Mouse (Mus musculus): ENCODE measurements at regions not wholly inside any gene's neighbourhood (a gene's known extent, or its start where the extent isn't known, plus 50 kb on each side); places are given as distances from the start of the nearest gene placed in this dataset.

- no peak for ATAC-seq (ENCODE audit: insufficient read depth, low read depth)
- no peak overlapping the region for H3K4me3 ChIP-seq (ENCODE audit: low read depth, low read length)
- WGBS: 79% methylated on average over 4 of the region's 4 CpGs
Measured at GRCm38 (mm10) chr10:56495352-56495751, 118.2 kb downstream of the Gja1 start.

GRCm38 (mm10) chr10:56519041-56519440 lies 141.9 kb downstream of the Gja1 start:
- H3K9me3 ChIP-seq (replicated peaks; ENCODE audit: control insufficient read depth, low read length): no peaks in the 10 kb centered on the region
- H3K4me2 ChIP-seq (ENCODE audit: low read depth, low read length): no peak overlapping the region
- no peaks in the 10 kb centered on the region for H3K36me3 ChIP-seq (replicated peaks; ENCODE audit: control insufficient read depth, insufficient read depth, low read length)
- H3K27ac ChIP-seq (ENCODE audit: low read depth): no peak overlapping the region
- no peak for DNase-seq (ENCODE audit: low spot score)
- H3K4me1 ChIP-seq (ENCODE audit: control insufficient read depth, insufficient read depth): no peaks in the 10 kb centered on the region
- WGBS: 73% methylated on average over 1 of the region's 1 CpGs
- TF ChIP-seq CTCF (IDR thresholded peaks at IDR 0.05; ENCODE audit: low read depth): no peak
- no peak for TF ChIP-seq EP300 (IDR thresholded peaks at IDR 0.05; ENCODE audit: low read depth)
- no peak overlapping the region for H3K9ac ChIP-seq (replicated peaks; ENCODE audit: low read depth, low read length)
- no peak overlapping the region for H3K4me3 ChIP-seq (ENCODE audit: low read depth, low read length)
- no peak for ATAC-seq (ENCODE audit: insufficient read depth, low read depth)
- H3K27me3 ChIP-seq (ENCODE audit: control insufficient read depth, insufficient read depth, low read length): no peaks in the 10 kb centered on the region

More at GRCm38 (mm10) chr10:56495352-56495751, 118.2 kb downstream of the Gja1 start:
- Histone ChIP-seq H3K36me3 (replicated peaks; ENCODE audit: control insufficient read depth, insufficient read depth, low read length) (no peaks in the 10 kb centered on the region), H3K27ac (ENCODE audit: low read depth) (no peak overlapping the region), H3K4me1 (ENCODE audit: control insufficient read depth, insufficient read depth) (no peaks in the 10 kb centered on the region), H3K27me3 (ENCODE audit: control insufficient read depth, insufficient read depth, low read length) (no peaks in the 10 kb centered on the region), H3K9me3 (replicated peaks; ENCODE audit: control insufficient read depth, low read length) (no peaks in the 10 kb centered on the region), H3K9ac (replicated peaks; ENCODE audit: low read depth, low read length) (no peak overlapping the region), H3K4me2 (ENCODE audit: low read depth, low read length) (no peak overlapping the region)
- DNase-seq (ENCODE audit: low spot score): no peak
- TF ChIP-seq EP300 (IDR thresholded peaks at IDR 0.05; ENCODE audit: low read depth) (no peak), CTCF (IDR thresholded peaks at IDR 0.05; ENCODE audit: low read depth) (no peak)

GRCm38 (mm10) chr10:56525791-56526190 lies 148.7 kb downstream of the Gja1 start:
- Histone ChIP-seq H3K27me3 (ENCODE audit: control insufficient read depth, insufficient read depth, low read length) (no peaks in the 10 kb centered on the region), H3K27ac (ENCODE audit: low read depth) (no peak overlapping the region), H3K9me3 (replicated peaks; ENCODE audit: control insufficient read depth, low read length) (0 out of 2 replicates have a peak, but pooled peaks cover 3% of the 10 kb centered on the region), H3K4me3 (ENCODE audit: low read depth, low read length) (no peak overlapping the region), H3K4me2 (ENCODE audit: low read depth, low read length) (no peak overlapping the region), H3K36me3 (replicated peaks; ENCODE audit: control insufficient read depth, insufficient read depth, low read length) (no peaks in the 10 kb centered on the region), H3K9ac (replicated peaks; ENCODE audit: low read depth, low read length) (no peak overlapping the region), H3K4me1 (ENCODE audit: control insufficient read depth, insufficient read depth) (no peaks in the 10 kb centered on the region)
- no peak for DNase-seq (ENCODE audit: low spot score)
- WGBS: 78% methylated on average over 2 of the region's 2 CpGs
- no peak for ATAC-seq (ENCODE audit: insufficient read depth, low read depth)
- TF ChIP-seq EP300 (IDR thresholded peaks at IDR 0.05; ENCODE audit: low read depth) (no peak), CTCF (IDR thresholded peaks at IDR 0.05; ENCODE audit: low read depth) (no peak)

- no peak overlapping the region for H3K9ac ChIP-seq (replicated peaks; ENCODE audit: low read depth, low read length)
- H3K27ac ChIP-seq (ENCODE audit: low read depth): no peak overlapping the region
- ATAC-seq (ENCODE audit: insufficient read depth, low read depth) (no peak), DNase-seq (ENCODE audit: low spot score) (no peak)
- 42% methylated on average over 4 of the region's 4 CpGs for WGBS
- H3K4me2 ChIP-seq (ENCODE audit: low read depth, low read length): no peak overlapping the region
- H3K9me3 ChIP-seq (replicated peaks; ENCODE audit: control insufficient read depth, low read length): no peaks in the 10 kb centered on the region
- no peak overlapping the region for H3K4me3 ChIP-seq (ENCODE audit: low read depth, low read length)
- no peaks in the 10 kb centered on the region for H3K27me3 ChIP-seq (ENCODE audit: control insufficient read depth, insufficient read depth, low read length)
- no peaks in the 10 kb centered on the region; the same call in 1 of the 2 replicates for H3K4me1 ChIP-seq (ENCODE audit: control insufficient read depth, insufficient read depth)
- H3K36me3 ChIP-seq (replicated peaks; ENCODE audit: control insufficient read depth, insufficient read depth, low read length): no peaks in the 10 kb centered on the region
- TF ChIP-seq EP300 (IDR thresholded peaks at IDR 0.05; ENCODE audit: low read depth): no peak
Measured at GRCm38 (mm10) chr10:56537091-56537490, 160.0 kb downstream of the Gja1 start.

GRCm38 (mm10) chr10:56539827-56540511 lies 162.8 kb downstream of the Gja1 start:
- ATAC-seq (ENCODE audit: insufficient read depth, low read depth) (no peak), DNase-seq (ENCODE audit: low spot score) (no peak)
- Histone ChIP-seq H3K9me3 (replicated peaks; ENCODE audit: control insufficient read depth, low read length) (no peaks in the 10 kb centered on the region), H3K27me3 (ENCODE audit: control insufficient read depth, insufficient read depth, low read length) (no peaks in the 10 kb centered on the region), H3K27ac (ENCODE audit: low read depth) (no peak overlapping the region), H3K4me3 (ENCODE audit: low read depth, low read length) (no peak overlapping the region), H3K4me1 (ENCODE audit: control insufficient read depth, insufficient read depth) (no peaks in the 10 kb centered on the region; the same call in 1 of the 2 replicates), H3K4me2 (ENCODE audit: low read depth, low read length) (no peak overlapping the region), H3K9ac (replicated peaks; ENCODE audit: low read depth, low read length) (no peak overlapping the region), H3K36me3 (replicated peaks; ENCODE audit: control insufficient read depth, insufficient read depth, low read length) (no peaks in the 10 kb centered on the region)
- TF ChIP-seq EP300 (IDR thresholded peaks at IDR 0.05; ENCODE audit: low read depth) (no peak), CTCF (IDR thresholded peaks at IDR 0.05; ENCODE audit: low read depth) (no peak)
- WGBS: 86% methylated on average over 5 of the region's 5 CpGs

GRCm38 (mm10) chr10:56542106-56542505 lies 165.0 kb downstream of the Gja1 start:
- H3K4me2 ChIP-seq (ENCODE audit: low read depth, low read length): no peak overlapping the region
- TF ChIP-seq EP300 (IDR thresholded peaks at IDR 0.05; ENCODE audit: low read depth): no peak
- no peak for TF ChIP-seq CTCF (IDR thresholded peaks at IDR 0.05; ENCODE audit: low read depth)
- H3K27me3 ChIP-seq (ENCODE audit: control insufficient read depth, insufficient read depth, low read length): no peaks in the 10 kb centered on the region
- no peaks in the 10 kb centered on the region for H3K36me3 ChIP-seq (replicated peaks; ENCODE audit: control insufficient read depth, insufficient read depth, low read length)
- H3K9me3 ChIP-seq (replicated peaks; ENCODE audit: control insufficient read depth, low read length): no peaks in the 10 kb centered on the region
- H3K4me3 ChIP-seq (ENCODE audit: low read depth, low read length): no peak overlapping the region
- no peak overlapping the region for H3K27ac ChIP-seq (ENCODE audit: low read depth)
- no peak overlapping the region for H3K9ac ChIP-seq (replicated peaks; ENCODE audit: low read depth, low read length)
- WGBS: 72% methylated on average over 3 of the region's 3 CpGs
- DNase-seq (ENCODE audit: low spot score): no peak
- H3K4me1 ChIP-seq (ENCODE audit: control insufficient read depth, insufficient read depth): no peaks in the 10 kb centered on the region; the same call in 1 of the 2 replicates
- ATAC-seq (ENCODE audit: insufficient read depth, low read depth): no peak
